Mouse (Mus musculus) embryonic facial prominence, embryonic 13.5 days (tissue): ENCODE measurements around the gene Pnrc2. TPM values are rescaled to one million over a fixed set of nuclear protein-coding genes. Genes with fewer than 3 reads are reported as not detected.

Source experiments
- ATAC-seq: fragments of 200-750 bp; cut with Nextera tagmentation; 2 replicates; pipeline ENCODE4 v1.8.0; 2017; ENCODE audit warnings: low read depth; ENCODE audit not compliant: insufficient number of reproducible peaks, insufficient read depth, low FRiP score, low TSS enrichment
- H3K27ac ChIP-seq: fragments of 300-500 bp; sonication (generic); 2 replicates; pipeline ENCODE4 v1.5.1; 2015; ENCODE audit warnings: moderate library complexity, mild to moderate bottlenecking, inconsistent platforms
- H3K27me3 ChIP-seq: fragments of 300-500 bp; sonication (generic); 2 replicates; pipeline ENCODE4 v1.6.1; 2015; ENCODE audit warnings: mild to moderate bottlenecking, inconsistent platforms
- H3K36me3 ChIP-seq: fragments of 300-500 bp; sonication (generic); 2 replicates; pipeline ENCODE4 v1.6.1; 2015; ENCODE audit warnings: mild to moderate bottlenecking, inconsistent platforms
- H3K4me1 ChIP-seq: fragments of 300-500 bp; sonication (generic); 2 replicates; pipeline ENCODE4 v1.6.1; 2015; ENCODE audit warnings: inconsistent platforms
- H3K4me2 ChIP-seq: fragments of 300-500 bp; sonication (generic); 2 replicates; pipeline ENCODE4 v1.6.1; 2015; ENCODE audit warnings: moderate library complexity, mild to moderate bottlenecking, inconsistent platforms
- H3K4me3 ChIP-seq: fragments of 300-500 bp; sonication (generic); 2 replicates; pipeline ENCODE4 v1.5.1; 2015; ENCODE audit warnings: mild to moderate bottlenecking, inconsistent platforms
- H3K9ac ChIP-seq: fragments of 300-500 bp; sonication (generic); 2 replicates; pipeline ENCODE4 v1.6.1; 2015; ENCODE audit warnings: mild to moderate bottlenecking, inconsistent platforms
- H3K9me3 ChIP-seq: fragments of 300-500 bp; sonication (generic); 2 replicates; pipeline ENCODE4 v1.6.1; 2016; ENCODE audit warnings: inconsistent platforms
- WGBS: fragments of 180-500 bp; shearing (Covaris S2); methylation state at CpG from one replicate; pipeline ENCODE4 v1.1.7; 2015; ENCODE audit warnings: mixed read lengths; 5-methylcytosine and 5-hydroxymethylcytosine counted together
- polyA plus RNA-seq: library from polyadenylated mRNA; unstranded; fragments of >200 nt; fragmentation: Nextera tagmentation; extraction: Ambion mirVana; gene quantifications from 2 replicates; pipeline ENCODE4 v1.2.1, GENCODE M21; 2015

Gene Pnrc2
- polyA plus RNA-seq, 1 experiment from 2014 or later = 183 TPM

GRCm38 (mm10) chr4:135838925-135839292 lies 34.7 kb downstream of the Pnrc2 start:
- WGBS = 71% methylated on average over 3 of the region's 3 CpGs
- Histone ChIP-seq H3K27ac (no peak overlapping the region), H3K36me3 (no peaks in the 10 kb centered on the region), H3K27me3 (no peaks in the 10 kb centered on the region), H3K4me3 (no peak overlapping the region), H3K4me2 (no peak overlapping the region), H3K9me3 (no peaks in the 10 kb centered on the region), H3K4me1 (0 out of 2 replicates have a peak, but pooled peaks cover 6% of the 10 kb centered on the region), H3K9ac (0 out of 2 replicates have a peak overlapping the region, but pooled peaks have one; percentile 32)
- no peak for ATAC-seq

- Histone ChIP-seq H3K9ac (no peak overlapping the region), H3K27ac (no peak overlapping the region), H3K36me3 (no peaks in the 10 kb centered on the region), H3K4me1 (peaks cover 19% of the 10 kb centered on the region), H3K4me2 (no peak overlapping the region), H3K4me3 (no peak overlapping the region), H3K27me3 (no peaks in the 10 kb centered on the region), H3K9me3 (no peaks in the 10 kb centered on the region)
- WGBS = 89% methylated on average over 8 of the region's 8 CpGs
- peak; percentile 37; the same call in 1 of the 2 replicates for ATAC-seq
These were observed 39.4 kb downstream of the Pnrc2 start for GRCm38 (mm10) chr4:135834124-135834717.

- WGBS = 64% methylated on average over 12 of the region's 12 CpGs
- H3K9ac ChIP-seq = no peak overlapping the region
- no peak for ATAC-seq
- H3K27ac ChIP-seq = no peak overlapping the region
- H3K36me3 ChIP-seq = no peaks in the 10 kb centered on the region
- no peak overlapping the region for H3K4me2 ChIP-seq
- H3K27me3 ChIP-seq = no peaks in the 10 kb centered on the region
- peaks cover 26% of the 10 kb centered on the region for H3K4me1 ChIP-seq
- no peak overlapping the region for H3K4me3 ChIP-seq
- H3K9me3 ChIP-seq = no peaks in the 10 kb centered on the region
These were observed 40.1 kb downstream of the Pnrc2 start for GRCm38 (mm10) chr4:135833301-135834123.

- no peak for ATAC-seq
- no peaks in the 10 kb centered on the region for H3K36me3 ChIP-seq
- H3K4me1 ChIP-seq = peaks cover 32% of the 10 kb centered on the region
- no peaks in the 10 kb centered on the region for H3K27me3 ChIP-seq
- H3K4me2 ChIP-seq = no peak overlapping the region
- no peak overlapping the region for H3K4me3 ChIP-seq
- H3K9me3 ChIP-seq = no peaks in the 10 kb centered on the region
- no peak overlapping the region for H3K9ac ChIP-seq
- 70% methylated on average over 11 of the region's 11 CpGs for WGBS
- no peak overlapping the region for H3K27ac ChIP-seq
These were observed 41.6 kb downstream of the Pnrc2 start for GRCm38 (mm10) chr4:135832070-135832469.

GRCm38 (mm10) chr4:135828491-135828890 lies 45.2 kb downstream of the Pnrc2 start:
- H3K4me1 ChIP-seq = peaks cover 32% of the 10 kb centered on the region
- H3K27ac ChIP-seq = peak overlapping the region; percentile 93
- H3K36me3 ChIP-seq = no peaks in the 10 kb centered on the region
- 0 out of 2 replicates have a peak, but pooled peaks have one; percentile 57 for ATAC-seq
- peak overlapping the region; percentile 42 for H3K4me2 ChIP-seq
- no peaks in the 10 kb centered on the region for H3K9me3 ChIP-seq
- H3K4me3 ChIP-seq = no peak overlapping the region; the same call in 1 of the 2 replicates
- no peaks in the 10 kb centered on the region for H3K27me3 ChIP-seq
- 13% methylated on average over 11 of the region's 11 CpGs for WGBS
- H3K9ac ChIP-seq = no peak overlapping the region

GRCm38 (mm10) chr4:135824254-135824653 lies 49.4 kb downstream of the Pnrc2 start:
- Histone ChIP-seq H3K36me3 (no peaks in the 10 kb centered on the region), H3K27ac (no peak overlapping the region), H3K4me1 (peaks cover 20% of the 10 kb centered on the region), H3K4me2 (no peak overlapping the region), H3K9ac (peak overlapping the region; percentile 32; the same call in 1 of the 2 replicates), H3K27me3 (no peaks in the 10 kb centered on the region), H3K4me3 (no peak overlapping the region), H3K9me3 (no peaks in the 10 kb centered on the region)
- ATAC-seq = no peak
- 53% methylated on average over 8 of the region's 8 CpGs for WGBS

GRCm38 (mm10) chr4:135823298-135823697 lies 50.4 kb downstream of the Pnrc2 start:
- Histone ChIP-seq H3K27me3 (no peaks in the 10 kb centered on the region), H3K4me1 (peaks cover 10% of the 10 kb centered on the region), H3K4me2 (no peak overlapping the region), H3K9ac (no peak overlapping the region), H3K36me3 (no peaks in the 10 kb centered on the region), H3K4me3 (no peak overlapping the region), H3K9me3 (no peaks in the 10 kb centered on the region), H3K27ac (no peak overlapping the region)
- no peak for ATAC-seq
- WGBS = 68% methylated on average over 2 of the region's 2 CpGs

- 90% methylated on average over 4 of the region's 4 CpGs for WGBS
These were observed 51.9 kb downstream of the Pnrc2 start for GRCm38 (mm10) chr4:135821772-135822171.

More at GRCm38 (mm10) chr4:135821772-135822171, 51.9 kb downstream of the Pnrc2 start:
- Histone ChIP-seq H3K4me2 (no peak overlapping the region), H3K27ac (no peak overlapping the region), H3K9ac (no peak overlapping the region), H3K9me3 (no peaks in the 10 kb centered on the region), H3K4me3 (no peak overlapping the region), H3K4me1 (peaks cover 5% of the 10 kb centered on the region; the same call in 1 of the 2 replicates), H3K36me3 (no peaks in the 10 kb centered on the region), H3K27me3 (no peaks in the 10 kb centered on the region)
- ATAC-seq = no peak

Other genes starting within 250 kb of the Pnrc2 start
- 1.8 TPM in 2 replicates for gene Ifnlr1, start 187.6 kb downstream of the Pnrc2 start, polyA plus RNA-seq
- 0.17 and 0.18 TPM in 2 replicates for gene Il22ra1, start 145.7 kb downstream of the Pnrc2 start, polyA plus RNA-seq
- gene Myom3, start 114.1 kb downstream of the Pnrc2 start, polyA plus RNA-seq = 0.66 and 0.67 TPM in 2 replicates
- 324 and 327 TPM in 2 replicates for gene Srsf10, start 18.1 kb downstream of the Pnrc2 start, polyA plus RNA-seq
- gene Cnr2, start 21.5 kb upstream of the Pnrc2 start, polyA plus RNA-seq = 0.51 and 0.55 TPM in 2 replicates
- 66.6 and 75.1 TPM in 2 replicates for gene Fuca1, start 46.9 kb upstream of the Pnrc2 start, polyA plus RNA-seq
- gene Hmgcl, start 72.6 kb upstream of the Pnrc2 start, polyA plus RNA-seq = 80.3 and 82.0 TPM in 2 replicates
- gene Gale, start 89.9 kb upstream of the Pnrc2 start, polyA plus RNA-seq = 34.6 and 38.5 TPM in 2 replicates
- 105 and 117 TPM in 2 replicates for gene Lypla2, start 98.8 kb upstream of the Pnrc2 start, polyA plus RNA-seq
- 59.5 and 59.9 TPM in 2 replicates for gene Pithd1, start 113.4 kb upstream of the Pnrc2 start, polyA plus RNA-seq
- 42.5 and 43.0 TPM in 2 replicates for gene Eloa, start 147.9 kb upstream of the Pnrc2 start, polyA plus RNA-seq
- 447 and 551 TPM in 2 replicates for gene Rpl11, start 179.6 kb upstream of the Pnrc2 start, polyA plus RNA-seq